Mouse (Mus musculus): ENCODE data around the gene Uaca.

DNA sequence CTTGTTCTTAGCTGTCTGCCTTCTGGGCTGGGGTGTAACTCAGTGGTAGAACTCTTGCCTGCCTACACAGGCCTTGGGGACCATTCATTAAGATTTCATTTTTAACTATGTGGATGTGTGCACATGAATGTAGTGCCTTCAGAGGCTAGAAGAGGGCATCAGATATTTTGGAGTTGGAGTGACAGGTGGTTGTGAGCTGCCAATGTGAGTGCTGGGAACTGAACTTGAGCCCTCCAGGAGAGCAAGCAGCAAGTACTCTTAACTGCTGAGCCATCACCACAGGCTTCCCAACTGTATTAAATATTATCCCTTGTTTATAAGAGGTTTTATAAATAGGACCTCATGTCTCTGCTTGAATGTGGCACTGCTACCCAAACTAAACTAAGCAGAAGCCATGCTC is 41.7 kb upstream of the Uaca start:
- no peak for TF ChIP-seq POLR2A (IDR thresholded peaks at IDR 0.05; ENCODE audit: control insufficient read depth, low read depth, low read length)
- no peak for TF ChIP-seq CTCF (IDR thresholded peaks at IDR 0.05; ENCODE audit: control insufficient read depth, insufficient read depth, insufficient replicate concordance, low read depth, low read length)
